Mouse (Mus musculus) lung, postnatal 0 days (tissue): ENCODE data around the gene Rgs7bp.

Experiments
- CTCF ChIP-seq: IDR thresholded peaks from 2 replicates; pipeline ENCODE4 v1.5.1; 2016; ENCODE audit warnings: antibody characterized with exemption, mild to moderate bottlenecking
- EP300 ChIP-seq: IDR thresholded peaks from 2 replicates; pipeline ENCODE4 v1.6.1; 2016; ENCODE audit warnings: antibody characterized with exemption, mild to moderate bottlenecking, control low read depth

DNA sequence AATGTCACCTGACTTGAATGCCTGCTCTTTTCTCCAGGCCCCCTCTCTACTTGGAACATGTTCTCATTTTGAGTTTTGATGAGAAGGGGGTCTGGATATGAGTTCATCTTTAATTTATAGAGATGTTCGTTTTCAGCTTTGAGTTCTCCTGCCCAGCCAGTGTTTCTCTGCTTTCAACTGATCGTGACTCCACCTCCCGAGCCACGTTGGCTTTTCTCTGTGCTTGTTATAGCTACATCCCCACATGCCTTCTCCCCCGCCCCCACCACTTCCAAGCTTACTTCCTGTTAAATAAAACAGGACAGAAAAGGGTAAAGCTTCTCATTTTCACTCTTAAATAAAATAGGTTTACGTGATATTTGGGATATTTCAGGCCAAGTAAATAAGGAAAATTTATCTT is 3.3 kb downstream of the Rgs7bp start:
- TF ChIP-seq CTCF (no peak), EP300 (no peak)
